ENCODE assay signal across 1 mouse cellular context in the genomic region with DNA sequence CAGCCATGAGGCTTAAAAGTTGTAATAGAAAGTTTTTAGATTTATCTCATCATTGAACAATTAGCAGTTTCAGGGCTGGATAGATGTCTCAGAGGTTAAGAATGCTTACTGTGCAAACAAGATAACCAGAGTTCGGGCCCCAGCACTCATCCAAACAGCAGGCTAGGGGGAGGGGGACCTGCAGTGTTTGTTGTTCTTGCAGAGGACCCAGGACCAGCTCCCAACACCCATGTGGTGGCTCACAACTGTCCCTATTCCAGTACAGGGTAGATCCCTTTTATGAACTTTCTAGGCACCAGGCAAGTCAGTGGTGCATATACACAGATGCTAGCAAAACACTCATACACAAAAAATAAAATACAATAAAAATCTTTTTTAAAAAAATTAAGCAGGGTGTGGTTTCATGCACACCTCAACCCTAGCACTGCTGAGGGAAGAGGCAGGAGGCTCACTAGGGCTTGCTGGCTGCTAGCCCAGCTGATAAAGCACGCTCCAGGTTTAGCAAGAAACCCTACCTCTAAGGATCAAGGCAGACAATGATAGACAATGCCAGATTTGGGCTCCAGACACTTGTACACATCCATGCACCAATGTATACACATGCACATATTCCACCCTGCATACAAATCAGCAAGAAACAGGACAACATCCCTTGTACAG.
TF ChIP-seq lines count a peak whose summit lies in the region.

No protein-coding gene starts in this region.

TF ChIP-seq in MEL, 35 proteins besides CTCF, POLR2A, EP300 and RAD21 (continued from another document):
- no peak for TF ChIP-seq ETS1 (IDR thresholded peaks at IDR 0.05; ENCODE audit: low read depth, low read length)
- peak; percentile 25; the same call in 1 of the 2 replicates for TF ChIP-seq ZNF384 (IDR thresholded peaks at IDR 0.05; ENCODE audit: low read depth, low read length)
TF ChIP-seq in MEL: peak in this region for 5.
